Mouse (Mus musculus): ENCODE measurements around the gene Ggps1. TPM values are rescaled to one million over a fixed set of nuclear protein-coding genes. Genes with fewer than 3 reads are reported as not detected.
"Not testable (repeated sequence)": the region's sequence is repeated elsewhere in the genome, so short reads cannot be mapped to it uniquely, and the experiment has no call there.

The Ggps1 gene
- polyA plus RNA-seq, 1 experiment from 2014 or later, result 36.7 TPM

- 90% methylated on average over 6 of the region's 6 CpGs for WGBS
- no peak overlapping the region for H3K4me2 ChIP-seq (ENCODE audit: low read depth, low read length)
- no peak overlapping the region for H3K9ac ChIP-seq (ENCODE audit: low read depth, low read length)
- H3K4me1 ChIP-seq (ENCODE audit: control insufficient read depth, insufficient read depth, low read length), result no peaks in the 10 kb centered on the region
- no peak overlapping the region for H3K4me3 ChIP-seq (ENCODE audit: low read length)
- no peaks in the 10 kb centered on the region for H3K27me3 ChIP-seq (replicated peaks; ENCODE audit: control insufficient read depth, insufficient read depth, low read length)
- no peak overlapping the region for H3K27ac ChIP-seq (ENCODE audit: low read length)
- ATAC-seq, result no peak
- H3K9me3 ChIP-seq (ENCODE audit: control insufficient read depth, low read length), result no peaks in the 10 kb centered on the region
- no peaks in the 10 kb centered on the region; the same call in 1 of the 2 replicates for H3K36me3 ChIP-seq (ENCODE audit: control insufficient read depth, insufficient read depth, low read length)
These were observed 37.7 kb downstream of the Ggps1 start for GRCm38 (mm10) chr13:14025554-14025953.

- not testable (repeated sequence) for H3K36me3 ChIP-seq (ENCODE audit: control insufficient read depth, insufficient read depth, low read length); H3K27ac ChIP-seq (ENCODE audit: low read length); H3K4me1 ChIP-seq (ENCODE audit: control insufficient read depth, insufficient read depth, low read length); H3K4me3 ChIP-seq (ENCODE audit: low read length); H3K27me3 ChIP-seq (replicated peaks; ENCODE audit: control insufficient read depth, insufficient read depth, low read length); H3K9ac ChIP-seq (ENCODE audit: low read depth, low read length); H3K4me2 ChIP-seq (ENCODE audit: low read depth, low read length); H3K9me3 ChIP-seq (ENCODE audit: control insufficient read depth, low read length); ATAC-seq
- 82% methylated on average over 8 of the region's 12 CpGs for WGBS
These were observed 41.9 kb downstream of the Ggps1 start for GRCm38 (mm10) chr13:14021417-14021816.

- ATAC-seq, result no peak
- Histone ChIP-seq H3K4me1 (ENCODE audit: control insufficient read depth, insufficient read depth, low read length) (no peaks in the 10 kb centered on the region), H3K4me2 (ENCODE audit: low read depth, low read length) (no peak overlapping the region), H3K27ac (ENCODE audit: low read length) (no peak overlapping the region), H3K36me3 (ENCODE audit: control insufficient read depth, insufficient read depth, low read length) (0 out of 2 replicates have a peak, but pooled peaks cover 3% of the 10 kb centered on the region), H3K9me3 (ENCODE audit: control insufficient read depth, low read length) (no peaks in the 10 kb centered on the region), H3K9ac (ENCODE audit: low read depth, low read length) (no peak overlapping the region), H3K27me3 (replicated peaks; ENCODE audit: control insufficient read depth, insufficient read depth, low read length) (no peaks in the 10 kb centered on the region), H3K4me3 (ENCODE audit: low read length) (no peak overlapping the region)
- WGBS, result 91% methylated on average over 3 of the region's 3 CpGs
These were observed 44.4 kb downstream of the Ggps1 start for GRCm38 (mm10) chr13:14018852-14019251.

- no peaks in the 10 kb centered on the region for H3K27me3 ChIP-seq (replicated peaks; ENCODE audit: control insufficient read depth, insufficient read depth, low read length)
- H3K9me3 ChIP-seq (ENCODE audit: control insufficient read depth, low read length), result no peaks in the 10 kb centered on the region
- H3K27ac ChIP-seq (ENCODE audit: low read length), result no peak overlapping the region
- no peak overlapping the region for H3K4me2 ChIP-seq (ENCODE audit: low read depth, low read length)
- no peak overlapping the region for H3K9ac ChIP-seq (ENCODE audit: low read depth, low read length)
- H3K4me1 ChIP-seq (ENCODE audit: control insufficient read depth, insufficient read depth, low read length), result no peaks in the 10 kb centered on the region
- H3K4me3 ChIP-seq (ENCODE audit: low read length), result no peak overlapping the region
- H3K36me3 ChIP-seq (ENCODE audit: control insufficient read depth, insufficient read depth, low read length), result 0 out of 2 replicates have a peak, but pooled peaks cover 4% of the 10 kb centered on the region
- no peak for ATAC-seq
These were observed 45.0 kb downstream of the Ggps1 start for GRCm38 (mm10) chr13:14018283-14018682.

GRCm38 (mm10) chr13:14015609-14016008 is 47.7 kb downstream of the Ggps1 start:
- H3K36me3 ChIP-seq (ENCODE audit: control insufficient read depth, insufficient read depth, low read length), result peaks cover 4% of the 10 kb centered on the region; the same call in 1 of the 2 replicates
- H3K27me3 ChIP-seq (replicated peaks; ENCODE audit: control insufficient read depth, insufficient read depth, low read length), result no peaks in the 10 kb centered on the region
- 89% methylated on average over 6 of the region's 6 CpGs for WGBS
- H3K9ac ChIP-seq (ENCODE audit: low read depth, low read length), result no peak overlapping the region
- no peak overlapping the region for H3K4me3 ChIP-seq (ENCODE audit: low read length)
- H3K27ac ChIP-seq (ENCODE audit: low read length), result no peak overlapping the region
- ATAC-seq, result no peak
- H3K4me1 ChIP-seq (ENCODE audit: control insufficient read depth, insufficient read depth, low read length), result no peaks in the 10 kb centered on the region
- no peaks in the 10 kb centered on the region for H3K9me3 ChIP-seq (ENCODE audit: control insufficient read depth, low read length)
- H3K4me2 ChIP-seq (ENCODE audit: low read depth, low read length), result no peak overlapping the region

- Histone ChIP-seq H3K36me3 (ENCODE audit: control insufficient read depth, insufficient read depth, low read length) (peaks cover 4% of the 10 kb centered on the region; the same call in 1 of the 2 replicates), H3K4me2 (ENCODE audit: low read depth, low read length) (no peak overlapping the region), H3K4me1 (ENCODE audit: control insufficient read depth, insufficient read depth, low read length) (no peaks in the 10 kb centered on the region), H3K4me3 (ENCODE audit: low read length) (no peak overlapping the region), H3K9me3 (ENCODE audit: control insufficient read depth, low read length) (no peaks in the 10 kb centered on the region), H3K27me3 (replicated peaks; ENCODE audit: control insufficient read depth, insufficient read depth, low read length) (no peaks in the 10 kb centered on the region), H3K27ac (ENCODE audit: low read length) (no peak overlapping the region), H3K9ac (ENCODE audit: low read depth, low read length) (no peak overlapping the region)
- ATAC-seq, result no peak
- WGBS, result 91% methylated on average over 4 of the region's 4 CpGs
These were observed 48.7 kb downstream of the Ggps1 start for GRCm38 (mm10) chr13:14014540-14014939.

- Histone ChIP-seq H3K27me3 (replicated peaks; ENCODE audit: control insufficient read depth, insufficient read depth, low read length) (no peaks in the 10 kb centered on the region), H3K4me1 (ENCODE audit: control insufficient read depth, insufficient read depth, low read length) (no peaks in the 10 kb centered on the region), H3K9ac (ENCODE audit: low read depth, low read length) (no peak overlapping the region), H3K36me3 (ENCODE audit: control insufficient read depth, insufficient read depth, low read length) (peaks cover 4% of the 10 kb centered on the region; the same call in 1 of the 2 replicates), H3K4me3 (ENCODE audit: low read length) (no peak overlapping the region), H3K27ac (ENCODE audit: low read length) (no peak overlapping the region), H3K9me3 (ENCODE audit: control insufficient read depth, low read length) (no peaks in the 10 kb centered on the region), H3K4me2 (ENCODE audit: low read depth, low read length) (no peak overlapping the region)
- WGBS, result 98% methylated on average over 2 of the region's 2 CpGs
- ATAC-seq, result no peak
These were observed 49.3 kb downstream of the Ggps1 start for GRCm38 (mm10) chr13:14014001-14014400.

GRCm38 (mm10) chr13:14011454-14011995 is 51.8 kb downstream of the Ggps1 start:
- no peak overlapping the region for H3K9ac ChIP-seq (ENCODE audit: low read depth, low read length)
- WGBS, result 91% methylated on average over 4 of the region's 4 CpGs
- no peaks in the 10 kb centered on the region for H3K9me3 ChIP-seq (ENCODE audit: control insufficient read depth, low read length)
- peaks cover 4% of the 10 kb centered on the region; the same call in 1 of the 2 replicates for H3K36me3 ChIP-seq (ENCODE audit: control insufficient read depth, insufficient read depth, low read length)
- H3K4me3 ChIP-seq (ENCODE audit: low read length), result no peak overlapping the region
- H3K27me3 ChIP-seq (replicated peaks; ENCODE audit: control insufficient read depth, insufficient read depth, low read length), result no peaks in the 10 kb centered on the region
- no peak overlapping the region for H3K4me2 ChIP-seq (ENCODE audit: low read depth, low read length)
- no peak overlapping the region for H3K27ac ChIP-seq (ENCODE audit: low read length)
- no peaks in the 10 kb centered on the region for H3K4me1 ChIP-seq (ENCODE audit: control insufficient read depth, insufficient read depth, low read length)
- peak; percentile 29 for ATAC-seq

GRCm38 (mm10) chr13:14006056-14006455 is 57.2 kb downstream of the Ggps1 start:
- H3K4me2 ChIP-seq (ENCODE audit: low read depth, low read length), result no peak overlapping the region
- peaks cover 3% of the 10 kb centered on the region; the same call in 1 of the 2 replicates for H3K36me3 ChIP-seq (ENCODE audit: control insufficient read depth, insufficient read depth, low read length)
- no peak for ATAC-seq
- no peak overlapping the region for H3K4me3 ChIP-seq (ENCODE audit: low read length)
- no peaks in the 10 kb centered on the region for H3K4me1 ChIP-seq (ENCODE audit: control insufficient read depth, insufficient read depth, low read length)
- H3K27me3 ChIP-seq (replicated peaks; ENCODE audit: control insufficient read depth, insufficient read depth, low read length), result no peaks in the 10 kb centered on the region
- no peak overlapping the region for H3K9ac ChIP-seq (ENCODE audit: low read depth, low read length)
- 67% methylated on average over 2 of the region's 2 CpGs for WGBS
- no peaks in the 10 kb centered on the region for H3K9me3 ChIP-seq (ENCODE audit: control insufficient read depth, low read length)
- H3K27ac ChIP-seq (ENCODE audit: low read length), result no peak overlapping the region

- no peaks in the 10 kb centered on the region for H3K9me3 ChIP-seq (ENCODE audit: control insufficient read depth, low read length)
- 90% methylated on average over 5 of the region's 5 CpGs for WGBS
- H3K9ac ChIP-seq (ENCODE audit: low read depth, low read length), result no peak overlapping the region
- ATAC-seq, result no peak
- no peaks in the 10 kb centered on the region for H3K27me3 ChIP-seq (replicated peaks; ENCODE audit: control insufficient read depth, insufficient read depth, low read length)
- H3K4me3 ChIP-seq (ENCODE audit: low read length), result no peak overlapping the region
- no peak overlapping the region for H3K4me2 ChIP-seq (ENCODE audit: low read depth, low read length)
- H3K27ac ChIP-seq (ENCODE audit: low read length), result no peak overlapping the region
- H3K36me3 ChIP-seq (ENCODE audit: control insufficient read depth, insufficient read depth, low read length), result peaks cover 3% of the 10 kb centered on the region; the same call in 1 of the 2 replicates
- H3K4me1 ChIP-seq (ENCODE audit: control insufficient read depth, insufficient read depth, low read length), result no peaks in the 10 kb centered on the region
These were observed 58.3 kb downstream of the Ggps1 start for GRCm38 (mm10) chr13:14004999-14005398.

All from intestine, embryonic 16.5 days (tissue).